Mouse (Mus musculus) monocyte, adult 2 months (primary cell): ENCODE results near the gene Il1r1.
A peak's percentile ranks its signal among the peaks of the same experiment; 100 is the strongest.
"Not testable (repeated sequence)": the region's sequence is repeated elsewhere in the genome, so short reads cannot be mapped to it uniquely, and the experiment has no call there.

Source experiments
- DNase-seq, 2 experiments: peaks; one replicate each; pipeline ENCODE4 v3.0.0; 2022; ENCODE audit warnings: low spot score in 2 of 2, low read depth in 1 of 2

Il1r1 gene

GRCm38 (mm10) chr1:40270415-40270814 is 45.5 kb downstream of the Il1r1 start:
- no peak for DNase-seq

DNA sequence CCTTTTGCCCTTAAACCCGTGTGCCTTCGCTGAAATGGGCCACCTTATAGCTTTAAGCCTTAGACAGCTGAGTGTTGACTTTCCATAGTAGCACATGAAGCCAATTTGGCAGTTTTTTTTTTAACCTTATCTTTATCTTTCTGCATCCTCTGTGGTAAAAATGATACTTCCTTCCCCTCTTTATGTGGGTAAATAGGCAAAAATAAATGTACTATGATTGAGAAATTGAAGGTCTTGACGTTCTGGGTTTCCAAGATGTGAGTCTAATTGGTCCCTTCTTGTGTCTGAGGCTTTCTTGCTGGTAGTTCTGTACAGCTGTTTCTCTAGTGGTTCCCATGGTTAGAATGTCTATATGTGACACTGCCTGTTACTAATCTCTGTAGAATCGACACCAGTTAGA is 46.2 kb downstream of the Il1r1 start:
- DNase-seq = no peak

- DNase-seq = no peak
These were observed 46.7 kb downstream of the Il1r1 start for GRCm38 (mm10) chr1:40271486-40272055.

DNA sequence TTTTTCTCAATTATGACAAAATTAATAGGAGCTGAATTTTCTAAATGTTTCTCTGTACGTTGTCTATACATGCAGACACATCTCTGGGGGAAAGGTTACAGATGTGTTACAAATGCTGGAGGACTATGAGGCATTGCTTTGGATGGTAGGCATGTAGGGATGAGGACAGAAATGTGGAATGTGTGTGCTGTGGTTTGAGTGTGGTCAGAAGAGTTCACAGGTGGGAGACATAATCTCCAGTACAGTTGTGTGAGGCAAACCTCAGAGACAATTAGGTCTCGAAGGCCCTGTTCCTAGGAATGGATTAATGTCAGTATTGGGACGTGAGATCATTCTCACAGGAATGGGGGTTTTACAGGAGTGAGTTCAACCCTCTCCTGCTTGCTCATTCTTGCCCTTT is 47.3 kb downstream of the Il1r1 start:
- no peak for DNase-seq

DNA sequence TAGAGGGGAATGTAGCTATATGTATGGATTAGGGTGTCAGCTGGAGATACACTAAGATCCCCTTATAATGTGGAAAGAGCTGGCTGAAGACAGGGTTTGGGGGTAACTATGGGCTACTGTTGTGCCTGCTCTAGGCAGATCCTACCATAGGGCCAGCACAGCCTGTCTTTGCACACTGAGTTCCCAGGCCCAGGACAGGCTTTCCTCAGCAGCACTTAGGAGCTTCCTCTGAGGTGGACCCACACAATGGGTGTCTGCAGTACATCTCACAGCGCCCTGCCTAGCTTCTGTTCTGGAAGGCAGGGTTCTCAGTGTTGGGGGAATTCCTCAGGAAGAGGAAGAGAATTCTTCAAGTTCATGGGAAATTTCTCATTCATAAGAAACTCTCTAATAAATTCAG is 48.6 kb downstream of the Il1r1 start:
- DNase-seq = no peak

DNA sequence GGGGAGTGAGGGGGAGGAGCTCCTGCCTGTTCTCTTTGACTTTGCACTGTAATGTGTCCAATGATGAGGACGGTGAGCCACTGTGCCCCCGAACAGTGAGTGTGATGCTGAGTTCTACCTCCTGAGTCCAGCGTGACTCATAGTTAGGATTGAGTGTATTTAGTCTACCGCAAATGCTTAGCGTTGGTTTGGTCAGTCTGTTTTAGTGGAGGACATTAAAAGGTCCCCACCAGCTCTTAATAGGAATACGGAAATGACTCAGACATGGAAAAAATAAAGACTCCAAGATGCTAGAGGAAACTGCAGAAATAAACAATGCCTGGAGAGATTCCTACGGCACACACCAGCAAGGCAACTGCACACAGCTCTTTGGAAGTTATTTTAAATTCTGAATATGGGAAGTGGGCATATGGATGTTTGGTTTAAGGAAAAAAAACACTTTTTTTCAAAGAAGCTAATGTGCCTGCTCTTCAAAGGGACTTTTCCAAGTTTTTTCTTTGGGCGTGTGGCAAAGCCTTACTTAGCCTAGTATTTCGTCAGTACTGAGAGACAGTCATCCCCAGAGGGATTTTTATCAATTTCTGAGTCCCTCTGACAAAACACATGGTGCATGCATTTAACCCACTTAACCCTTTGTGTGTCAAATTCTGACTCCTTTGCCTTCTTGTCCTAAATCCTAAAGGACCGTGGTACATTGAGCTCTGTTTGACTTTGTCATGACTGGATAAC is 50.6 kb downstream of the Il1r1 start:
- no peak for DNase-seq

GRCm38 (mm10) chr1:40277944-40278343 is 53.1 kb downstream of the Il1r1 start:
- DNase-seq = no peak

GRCm38 (mm10) chr1:40278720-40279119 is 53.8 kb downstream of the Il1r1 start:
- no peak for DNase-seq

GRCm38 (mm10) chr1:40279182-40279743 is 54.4 kb downstream of the Il1r1 start:
- DNase-seq = no peak

GRCm38 (mm10) chr1:40281950-40282349 is 57.1 kb downstream of the Il1r1 start:
- no peak for DNase-seq

- DNase-seq = no peak
These were observed 57.5 kb downstream of the Il1r1 start for GRCm38 (mm10) chr1:40282394-40282793.

GRCm38 (mm10) chr1:40283995-40284394 is 59.1 kb downstream of the Il1r1 start:
- no peak for DNase-seq

GRCm38 (mm10) chr1:40290489-40291255 is 65.8 kb downstream of the Il1r1 start:
- DNase-seq = no peak

- no peak for DNase-seq
These were observed 67.4 kb downstream of the Il1r1 start for GRCm38 (mm10) chr1:40292231-40292630.

GRCm38 (mm10) chr1:40293891-40294290 is 69.0 kb downstream of the Il1r1 start:
- DNase-seq = no peak

DNA sequence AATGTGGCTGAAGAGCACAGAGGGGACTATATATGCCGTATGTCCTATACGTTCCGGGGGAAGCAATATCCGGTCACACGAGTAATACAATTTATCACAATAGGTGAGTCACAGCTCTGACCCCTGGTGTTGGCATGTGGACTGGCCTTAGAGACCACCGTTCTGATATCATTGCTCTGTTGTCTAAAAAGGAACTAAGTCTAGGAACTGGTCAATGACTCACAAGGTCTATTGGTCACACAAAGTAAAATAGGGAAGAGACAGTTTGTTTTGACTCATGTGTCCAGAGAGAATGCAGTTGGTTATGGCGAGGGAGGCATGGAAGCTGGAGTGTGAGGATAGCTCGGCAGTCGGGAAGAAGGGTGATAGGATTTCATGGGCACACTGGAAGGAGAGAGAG is 69.9 kb downstream of the Il1r1 start:
- DNase-seq = peak; percentile 25 to 33

- no peak for DNase-seq
These were observed 73.2 kb downstream of the Il1r1 start for GRCm38 (mm10) chr1:40298053-40298452.

GRCm38 (mm10) chr1:40303179-40303866 is 78.4 kb downstream of the Il1r1 start:
- no peak for DNase-seq

DNA sequence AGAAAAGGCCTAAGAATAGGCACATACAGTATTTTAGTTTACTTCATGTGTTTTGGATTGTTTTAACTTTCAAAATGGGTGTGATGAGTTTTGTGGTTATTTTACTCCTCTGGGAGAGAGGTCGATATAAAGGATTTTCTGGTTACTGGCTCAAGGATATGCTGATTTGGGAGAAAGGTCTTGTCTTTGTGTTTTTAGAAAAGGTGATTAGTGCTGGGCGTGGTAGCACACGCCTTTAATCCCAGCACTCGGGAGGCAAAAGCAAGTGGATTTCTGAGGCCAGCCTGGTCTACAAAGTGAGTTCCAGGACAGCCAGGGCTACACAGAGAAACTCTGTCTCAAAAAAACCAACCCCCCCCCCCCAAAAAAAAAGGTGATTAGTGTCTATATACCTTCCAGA is 79.4 kb downstream of the Il1r1 start:
- DNase-seq = not testable (repeated sequence)

GRCm38 (mm10) chr1:40306111-40306510 is 81.2 kb downstream of the Il1r1 start:
- DNase-seq = no peak

- no peak for DNase-seq
These were observed 86.2 kb downstream of the Il1r1 start for GRCm38 (mm10) chr1:40311123-40311522.
